Mouse (Mus musculus) frontal cortex, postnatal 14 days (tissue): ENCODE measurements around the gene Psma3.

Experiments
- DNase-seq, 2 experiments: peaks; one replicate each; pipeline ENCODE4 v3.0.0; 2022; ENCODE audit warnings: low spot score in 2 of 2

Gene Psma3

DNA sequence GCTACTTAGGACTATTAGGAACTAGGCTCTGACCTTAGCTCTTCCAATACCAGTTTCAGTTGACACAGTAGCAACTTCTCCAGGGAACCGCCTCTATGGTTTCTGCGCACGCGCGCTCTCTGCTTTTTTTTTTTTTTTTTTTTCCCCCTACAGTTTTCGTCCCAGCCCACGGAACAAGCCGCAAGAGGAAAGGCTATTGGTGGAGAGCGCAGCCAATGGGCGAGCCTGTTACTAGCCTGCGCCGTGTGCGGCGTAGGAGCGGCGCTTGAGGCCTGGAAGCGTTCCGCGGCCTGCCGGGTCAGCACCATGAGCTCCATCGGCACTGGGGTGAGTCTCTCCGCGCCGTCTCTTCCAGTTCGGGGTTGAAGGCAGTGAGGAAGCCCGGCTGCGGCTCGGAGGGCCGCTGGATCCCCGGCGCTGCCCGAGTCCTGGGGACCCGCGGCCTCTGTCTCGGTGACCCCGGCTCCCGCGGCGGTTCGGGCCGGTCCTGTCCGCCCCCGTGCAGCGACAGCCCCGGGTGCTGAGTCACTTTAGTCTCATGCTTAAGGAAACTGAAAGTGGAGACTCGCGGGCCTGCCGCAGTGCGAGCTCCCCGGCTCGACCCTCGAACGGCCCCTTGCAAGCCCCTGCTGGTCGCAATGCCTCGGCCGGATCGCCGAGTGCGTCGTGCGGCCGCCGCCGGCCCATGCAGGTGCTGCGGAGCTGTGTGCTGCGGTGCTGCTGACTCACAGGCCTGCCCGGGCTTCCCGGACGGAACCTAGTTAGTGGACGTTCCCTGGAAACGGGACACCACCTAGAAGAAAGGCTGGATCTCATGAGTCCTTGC, at the start of gene Psma3:
Gene Psma3 (plus strand): TSS at position 181 of the 826 bp plus-strand sequence.
- peak; percentile 83 to 87 for DNase-seq

GRCm38 (mm10) chr12:70929781-70930180, 44.6 kb upstream of the Psma3 start:
- no peak for DNase-seq

DNA sequence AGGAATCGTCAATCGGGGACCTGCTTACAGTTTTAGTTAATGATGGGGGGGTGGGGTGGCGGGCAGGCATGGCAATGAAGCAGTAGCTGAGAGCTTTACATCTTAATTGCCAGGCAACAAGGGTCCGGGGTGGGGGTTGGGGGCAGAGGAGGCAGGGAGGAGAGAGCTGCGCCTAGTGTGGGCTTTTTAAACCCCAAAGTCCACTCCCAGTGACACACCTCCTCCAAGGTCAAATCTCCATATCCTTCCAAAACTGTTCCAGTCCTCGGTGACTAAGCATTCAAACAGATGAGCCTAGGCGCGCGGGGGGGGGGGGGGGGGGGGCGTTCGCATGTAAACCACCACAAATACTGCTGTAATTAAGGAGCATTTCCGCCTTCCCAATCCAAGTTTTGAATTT, 37.3 kb upstream of the Psma3 start:
- no peak for DNase-seq

GRCm38 (mm10) chr12:70937571-70938384, 36.6 kb upstream of the Psma3 start, which contains the start of gene Actr10:
TSS of gene Actr10 (plus strand) at chr12:70937857.
- DNase-seq = peak; percentile 84 to 90

GRCm38 (mm10) chr12:70940806-70941205, 33.6 kb upstream of the Psma3 start:
- DNase-seq = no peak

DNA sequence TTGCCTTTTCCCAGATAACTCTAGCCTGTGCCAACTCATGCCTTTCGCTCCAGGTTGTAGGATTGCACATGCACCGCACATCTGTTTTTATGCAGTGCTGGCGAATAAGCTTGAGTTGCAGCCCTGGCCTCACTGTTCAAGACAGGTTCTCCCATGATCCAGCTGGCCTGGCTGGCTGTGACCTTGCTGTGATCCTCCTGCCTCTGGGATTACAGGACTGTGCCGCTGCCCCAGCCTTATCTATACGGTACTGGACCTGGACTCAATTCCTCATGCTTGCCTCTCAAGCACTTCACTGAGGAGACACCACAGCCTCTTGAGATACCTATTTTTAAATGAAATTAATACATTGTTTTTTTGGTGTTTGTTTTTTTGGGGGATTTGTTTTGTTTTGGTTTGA, 30.2 kb upstream of the Psma3 start:
- DNase-seq = no peak

DNA sequence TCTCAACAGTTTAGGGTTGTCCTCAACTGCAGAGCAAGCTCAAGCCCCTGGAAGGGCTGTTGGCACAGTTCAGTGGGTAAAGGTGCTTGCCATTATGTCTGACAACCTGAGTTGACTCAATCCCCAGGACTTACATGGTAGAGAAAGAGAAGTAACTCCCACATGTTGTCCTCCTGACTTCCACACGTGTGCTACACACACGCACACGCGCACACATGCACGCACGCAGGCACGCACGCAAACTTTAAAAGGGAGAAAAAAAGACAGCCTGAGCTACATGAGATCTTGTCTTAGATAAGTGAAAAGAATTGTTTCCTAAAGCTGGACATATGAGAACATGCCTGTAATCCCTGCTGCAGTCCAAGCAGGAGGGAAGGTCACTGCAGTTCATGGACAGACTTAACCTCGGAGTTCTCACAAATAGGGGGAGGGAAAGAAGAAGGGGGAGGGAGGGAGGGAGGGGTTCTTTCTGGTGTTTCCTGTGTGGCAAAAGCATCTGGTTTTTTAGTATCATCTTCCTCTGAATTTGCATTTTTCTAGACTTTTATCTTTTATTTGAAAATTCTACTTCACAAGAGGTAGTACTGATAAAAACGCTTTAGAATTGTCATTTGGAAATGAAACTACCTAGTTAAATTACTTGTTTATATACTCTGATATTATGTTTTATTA, 27.7 kb upstream of the Psma3 start:
- no peak for DNase-seq

GRCm38 (mm10) chr12:70958640-70959039, 15.8 kb upstream of the Psma3 start:
- no peak for DNase-seq

- no peak for DNase-seq
These were observed 6.8 kb upstream of the Psma3 start for GRCm38 (mm10) chr12:70967581-70967980.

DNA sequence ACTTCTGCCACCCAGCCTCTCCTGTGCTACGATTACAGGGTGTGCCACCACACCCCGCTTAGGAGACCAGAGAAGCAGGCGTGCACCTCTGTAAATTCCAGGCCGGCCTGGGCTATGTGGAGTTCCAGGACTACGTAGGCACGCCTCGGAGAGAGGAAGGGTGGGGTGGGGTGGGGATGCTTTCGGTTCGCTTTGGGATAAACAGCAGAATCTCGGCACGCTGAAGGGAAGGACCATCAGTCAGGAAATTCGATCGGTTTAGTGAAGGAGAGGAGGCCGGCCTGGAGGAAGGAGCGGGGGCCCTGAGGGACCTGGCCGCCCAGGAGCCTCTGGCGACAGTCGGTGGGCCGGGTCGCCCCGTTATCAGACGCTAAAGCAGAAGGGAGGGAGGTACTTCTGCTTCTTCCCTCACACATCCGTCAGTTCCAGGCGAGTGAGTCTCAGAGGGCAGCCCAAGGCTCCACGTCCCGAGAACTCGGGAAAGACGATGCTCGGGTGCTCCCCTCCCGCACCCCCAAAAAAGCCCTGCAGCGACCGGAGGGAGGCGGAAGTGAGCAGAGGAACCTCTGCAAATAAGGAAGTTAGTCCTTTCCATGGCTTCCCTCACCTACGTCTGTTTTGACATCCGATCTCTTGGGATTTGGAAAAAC, 6.2 kb upstream of the Psma3 start:
- peak; percentile 72 to 74 for DNase-seq

GRCm38 (mm10) chr12:70968791-70969307, 5.6 kb upstream of the Psma3 start:
- DNase-seq = peak; percentile 82 to 89

- DNase-seq = peak; percentile 19 to 37
These were observed 4.8 kb upstream of the Psma3 start for GRCm38 (mm10) chr12:70969485-70970184.

- no peak for DNase-seq
These were observed 590 bp upstream of the Psma3 start for GRCm38 (mm10) chr12:70973831-70974230.

DNA sequence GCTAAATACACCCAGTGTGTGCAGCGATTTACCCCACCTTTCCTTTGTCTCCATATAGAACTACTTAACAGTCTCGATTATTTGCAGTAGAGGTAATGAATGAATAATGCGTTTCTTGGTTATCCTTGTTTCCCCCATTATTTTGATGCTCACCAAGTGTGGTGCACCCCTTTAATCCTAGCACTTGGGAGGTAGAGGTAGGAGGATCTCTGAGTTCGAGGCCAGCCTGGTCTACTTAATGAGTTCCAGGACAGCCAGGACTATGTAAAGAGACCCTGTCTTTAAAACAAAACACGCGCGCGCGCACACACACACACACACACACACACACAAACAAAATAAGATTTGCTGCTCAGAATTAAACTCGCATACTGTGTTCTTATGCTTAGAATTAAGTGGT, 985 bp downstream of the Psma3 start:
- no peak for DNase-seq

DNA sequence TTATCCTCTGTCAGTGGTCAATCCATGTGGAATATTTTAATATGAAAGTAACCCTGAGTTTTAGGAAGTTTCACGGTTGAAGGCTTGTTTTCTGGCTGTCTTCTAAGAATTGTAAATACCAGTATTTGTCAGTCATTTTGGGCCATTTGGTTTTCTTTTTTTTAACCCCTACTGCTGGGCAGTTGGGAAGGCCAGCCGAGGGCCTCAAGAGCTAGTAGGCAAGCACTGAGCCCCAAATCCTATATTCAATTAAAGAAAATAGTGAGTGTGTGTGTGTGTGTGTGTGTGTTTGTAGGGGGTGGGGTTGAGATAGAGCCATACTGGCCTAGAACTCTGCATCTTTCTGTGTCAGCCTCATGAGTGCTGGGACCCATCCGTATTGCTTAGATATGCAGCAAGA, 1.5 kb downstream of the Psma3 start:
- DNase-seq = no peak

- DNase-seq = no peak
These were observed 3.9 kb downstream of the Psma3 start for GRCm38 (mm10) chr12:70978345-70978744.

- no peak for DNase-seq
These were observed 10.6 kb downstream of the Psma3 start for GRCm38 (mm10) chr12:70984855-70985550.

DNA sequence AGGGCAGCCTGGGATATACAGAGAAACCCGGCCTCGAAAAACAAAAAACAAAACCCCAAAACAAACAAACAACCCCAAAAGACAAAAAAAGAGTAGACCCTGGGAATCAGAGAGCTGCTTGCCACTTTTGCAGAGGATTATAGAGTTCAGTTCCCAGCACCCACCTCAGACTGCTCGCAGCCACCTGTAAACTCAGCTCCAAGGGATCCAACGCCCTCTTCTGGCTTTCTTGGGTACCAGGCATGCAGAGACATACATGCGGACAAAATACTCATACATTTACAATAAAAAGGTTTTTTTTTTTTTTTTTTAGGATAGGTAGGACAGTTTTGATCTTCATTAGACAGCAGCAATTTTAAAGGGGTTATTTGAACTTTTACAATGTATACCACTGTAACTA, 22.8 kb downstream of the Psma3 start:
- DNase-seq = no peak

DNA sequence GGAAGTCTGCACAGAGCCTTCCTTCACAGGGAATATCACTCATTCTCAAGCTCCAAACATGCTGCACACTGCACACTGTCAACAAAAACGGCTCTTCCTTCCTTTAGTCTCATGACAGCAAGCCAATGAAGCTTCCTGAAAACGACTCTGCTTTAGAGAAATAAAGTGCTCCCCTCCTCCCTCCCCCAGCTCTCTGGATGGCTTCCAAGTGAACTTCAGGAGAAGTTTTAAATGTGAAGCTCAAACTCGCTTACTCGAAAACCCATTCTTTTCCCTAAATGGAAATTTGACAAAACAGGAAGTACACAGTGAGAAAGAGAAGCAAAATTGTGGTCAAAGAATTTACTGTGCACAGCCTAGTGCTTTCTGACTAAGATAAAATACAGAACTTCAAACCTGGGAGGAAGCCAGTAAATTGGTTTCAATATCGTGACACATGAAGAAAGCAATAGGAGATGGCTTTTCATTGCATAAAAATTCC, 25.0 kb downstream of the Psma3 start:
- no peak for DNase-seq

DNA sequence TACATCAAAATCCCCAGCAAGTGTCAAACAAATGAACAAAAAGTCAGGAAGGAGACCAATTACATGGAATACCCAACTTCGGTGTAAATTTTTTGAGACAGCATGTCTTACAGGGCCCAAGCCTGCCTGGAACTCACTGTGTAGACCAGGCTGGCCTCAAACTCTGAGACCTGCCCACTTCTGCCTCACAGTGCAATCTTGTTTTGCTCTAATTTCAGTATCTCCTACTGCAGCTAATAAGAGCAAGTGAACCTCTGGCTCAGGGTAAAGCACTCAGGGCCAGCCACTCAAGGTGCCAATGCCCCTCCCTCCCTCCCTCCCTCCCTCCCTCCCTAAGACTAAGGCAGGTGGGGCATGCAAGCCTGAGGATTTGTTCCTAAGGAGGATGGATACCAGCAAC, 25.9 kb downstream of the Psma3 start:
- no peak for DNase-seq
